Mouse (Mus musculus): ENCODE measurements at regions not wholly inside any gene's neighbourhood (a gene's known extent, or its start where the extent isn't known, plus 50 kb on each side); places are given as distances from the start of the nearest gene placed in this dataset.

- DNase-seq, result no peak
Observed at GRCm38 (mm10) chr11:42949823-42950222, 85.7 kb upstream of the Gm9972 start.

- DNase-seq, result no peak
Observed at GRCm38 (mm10) chr11:42954169-42954568, 81.4 kb upstream of the Gm9972 start.

- no peak for DNase-seq
Observed at GRCm38 (mm10) chr11:42965732-42966131, 69.8 kb upstream of the Gm9972 start.

GRCm38 (mm10) chr11:42978245-42978644, 57.3 kb upstream of the Gm9972 start:
- DNase-seq, result no peak
